Mouse (Mus musculus) frontal cortex, postnatal 25 days (tissue): ENCODE measurements around the gene Rfc5.
"Not testable (repeated sequence)": the region's sequence is repeated elsewhere in the genome, so short reads cannot be mapped to it uniquely, and the experiment has no call there.

Source experiments
- DNase-seq, 2 experiments: peaks; one replicate each; pipeline ENCODE4 v3.0.0; 2022; ENCODE audit warnings: low spot score in 2 of 2

Rfc5 gene

DNA sequence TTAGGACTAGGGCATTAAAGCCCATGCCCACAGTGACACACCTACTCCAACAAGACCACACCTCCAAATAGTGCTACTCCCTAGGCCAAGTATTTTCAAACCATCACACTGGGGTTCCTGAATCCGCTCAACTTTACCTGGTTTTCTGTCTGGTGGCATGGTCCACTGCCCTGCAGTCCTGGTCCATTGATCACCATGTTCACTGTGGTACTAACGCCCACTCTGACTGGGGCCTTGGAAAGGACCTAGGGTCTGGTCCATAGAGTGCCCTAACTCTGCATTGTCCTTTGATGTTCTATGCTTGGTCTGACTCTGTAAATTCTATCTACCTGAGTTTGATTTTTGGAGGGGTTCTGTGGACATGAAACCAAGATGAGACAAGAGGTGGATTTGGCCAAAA lies 41.0 kb downstream of the Rfc5 start:
- no peak for DNase-seq

- DNase-seq, result no peak
Measured at GRCm38 (mm10) chr5:117347011-117347410, 41.8 kb downstream of the Rfc5 start.

DNA sequence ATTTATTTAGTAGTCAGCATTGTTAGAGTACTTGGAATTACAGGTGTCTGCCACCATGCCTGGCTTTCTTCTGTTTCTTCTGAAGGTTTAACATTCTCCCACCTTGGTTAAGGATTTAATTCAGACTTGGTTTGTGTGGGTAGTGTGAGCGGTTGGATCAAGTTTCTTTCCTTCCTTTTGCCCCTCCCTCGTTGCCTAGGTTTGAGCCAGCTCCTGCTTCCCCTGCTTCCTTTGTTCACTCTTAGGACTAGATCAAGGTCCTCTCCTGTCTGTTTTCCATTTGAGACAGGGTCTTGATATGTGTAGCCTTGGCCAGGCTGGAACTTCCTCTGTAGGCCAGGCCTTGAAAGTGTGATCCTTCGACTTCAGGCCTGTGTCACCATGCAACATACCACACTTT lies 42.6 kb downstream of the Rfc5 start:
- no peak for DNase-seq

DNA sequence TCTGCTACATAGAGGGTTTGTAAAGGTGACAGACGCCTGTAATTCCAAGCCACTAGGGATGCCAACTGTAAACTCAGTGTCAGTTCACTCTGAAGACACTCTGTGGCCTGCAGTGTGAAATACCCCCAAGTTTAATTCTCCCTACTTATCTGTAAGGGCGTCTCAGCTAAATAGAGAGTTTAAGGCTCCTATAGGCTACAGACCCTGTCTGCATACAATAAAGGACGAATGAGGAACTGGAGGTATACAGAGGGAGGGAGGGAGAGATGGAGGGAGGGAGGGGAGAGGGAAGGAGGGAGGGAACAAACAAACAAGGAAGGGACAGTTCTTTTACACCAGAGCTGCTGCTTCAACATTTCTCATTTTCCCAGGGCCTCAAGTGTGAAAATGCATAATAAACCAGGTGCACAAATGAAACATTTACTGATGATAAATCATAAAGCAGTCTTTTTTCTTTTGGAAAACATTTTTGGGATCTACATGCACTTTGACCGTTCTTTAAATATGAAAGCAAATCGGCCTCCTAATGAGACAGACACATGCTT lies 43.3 kb downstream of the Rfc5 start:
- no peak for DNase-seq

- not testable (repeated sequence) for DNase-seq
Measured at GRCm38 (mm10) chr5:117344496-117344895, 44.4 kb downstream of the Rfc5 start.

DNA sequence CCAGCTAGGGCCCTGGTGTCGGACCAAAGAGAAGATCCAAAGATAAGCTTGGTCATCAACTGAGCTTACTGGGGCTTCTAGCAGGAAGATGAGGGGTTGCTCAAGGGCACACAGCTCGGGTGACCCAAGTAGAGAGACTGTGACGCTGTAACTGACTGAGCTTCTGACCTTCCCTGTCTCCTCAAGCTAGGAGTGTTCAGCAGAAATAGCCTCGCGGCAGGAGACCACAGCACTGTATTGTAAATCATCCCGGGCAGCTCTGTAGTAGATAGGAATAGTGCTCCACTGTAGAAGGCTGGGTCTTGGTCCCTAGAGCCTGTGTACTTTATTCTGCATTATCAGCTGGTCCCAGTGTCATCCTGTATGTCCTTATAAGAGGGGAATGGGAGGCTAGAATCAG lies 47.0 kb downstream of the Rfc5 start:
- DNase-seq, result no peak

DNA sequence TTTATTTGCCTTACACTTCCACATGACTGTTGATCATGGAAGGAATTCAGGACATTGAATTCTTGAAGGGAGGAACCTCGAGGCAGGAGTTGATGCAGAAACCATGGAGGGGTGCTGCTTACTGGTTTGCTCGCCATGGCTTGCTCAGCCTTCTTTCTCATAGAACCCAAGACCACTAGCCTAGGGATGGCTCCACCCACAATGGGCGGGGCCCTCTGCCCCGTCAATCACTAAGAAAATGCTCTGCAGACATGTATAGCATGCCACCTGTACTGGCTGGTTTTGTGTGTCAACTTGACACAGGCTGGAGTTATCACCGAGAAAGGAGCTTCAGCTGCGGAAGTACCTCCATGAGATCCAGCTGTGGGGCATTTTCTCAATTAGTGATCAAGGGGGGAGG lies 48.8 kb downstream of the Rfc5 start:
- DNase-seq, result no peak

- no peak for DNase-seq
Measured at GRCm38 (mm10) chr5:117338503-117338902, 50.3 kb downstream of the Rfc5 start.

GRCm38 (mm10) chr5:117337999-117338398 lies 50.8 kb downstream of the Rfc5 start:
- no peak for DNase-seq

DNA sequence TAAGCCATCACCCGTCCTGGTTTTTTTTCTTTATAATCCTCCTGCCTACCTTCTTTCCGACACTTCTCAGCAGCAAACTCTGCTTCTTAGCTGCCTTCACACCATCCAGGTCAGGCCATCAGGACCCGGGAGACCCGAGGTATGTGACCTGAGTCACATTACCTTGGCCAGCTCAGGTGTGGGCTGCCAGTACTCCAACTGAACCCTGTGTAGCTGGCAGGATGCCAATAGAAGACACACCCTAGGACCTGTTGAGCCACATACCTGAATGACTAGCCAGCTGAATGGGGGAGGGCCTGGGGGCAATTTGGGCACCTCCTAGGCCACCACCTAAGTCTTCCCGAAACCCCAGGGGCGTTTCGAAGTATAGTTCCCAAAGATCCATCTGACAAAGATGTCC lies 58.4 kb downstream of the Rfc5 start:
- no peak for DNase-seq
